Mouse (Mus musculus): ENCODE data around the gene Rapsn.
"Not testable (repeated sequence)": the region's sequence is repeated elsewhere in the genome, so short reads cannot be mapped to it uniquely, and the experiment has no call there.

DNA sequence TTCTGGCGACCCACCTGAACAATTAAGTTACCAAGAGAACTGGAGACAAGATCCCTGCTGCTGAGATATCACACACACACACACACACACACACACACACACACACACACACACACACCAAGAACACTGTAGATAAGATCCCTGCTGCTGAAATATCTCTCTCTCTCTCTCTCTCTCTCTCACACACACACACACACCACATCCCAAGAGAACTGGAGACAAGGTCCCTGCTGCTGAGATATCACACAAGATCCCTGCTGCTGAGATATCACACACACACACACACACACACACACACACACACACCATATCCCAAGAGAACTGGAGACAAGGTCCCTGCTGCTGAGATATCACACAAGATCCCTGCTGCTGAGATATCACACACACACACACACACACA lies 10.4 kb downstream of the Rapsn start:
- TF ChIP-seq POLR2A (IDR thresholded peaks at IDR 0.05; ENCODE audit: low read depth, low read length); CTCF (conservative IDR thresholded peaks at IDR 0.05; ENCODE audit: insufficient read depth, insufficient read length, low read depth, low read length): not testable (repeated sequence)
